Comparison of ENCODE assay signal across 9 mouse cellular contexts in the genomic region with DNA sequence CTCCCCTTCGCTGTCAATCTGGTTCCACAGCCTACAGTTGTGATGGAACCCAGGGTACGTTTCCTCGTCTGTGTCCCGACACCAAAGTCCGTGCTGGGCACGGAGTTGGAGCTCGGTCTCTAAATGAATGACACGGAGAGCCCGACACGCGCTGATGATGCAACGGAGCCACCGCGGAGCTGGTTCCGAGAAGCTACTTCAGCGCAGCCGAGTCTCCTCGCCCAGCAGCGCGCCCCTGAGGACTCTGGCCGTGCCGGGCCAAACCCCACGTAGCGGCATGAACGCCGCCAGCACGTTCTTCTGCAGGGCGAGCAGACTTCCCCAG. TPM values are rescaled to one million over a fixed set of nuclear protein-coding genes. Genes with fewer than 3 reads are reported as not detected.
A peak's percentile ranks its signal among the peaks of the same experiment; 100 is the strongest.
DNase-seq lines count a peak whose midpoint lies in the region; ATAC-seq lines count a peak whose summit lies in the region.
"Had no signal": no experiment of that assay in that cellular context is flagged by ENCODE, and none has a peak within 500 bp of the region (broad histone marks: within the 10 kb centered on the region; RNA-seq: fewer than 3 reads in every experiment).

No protein-coding gene starts in this region.

- no peaks in the 10 kb centered on the region for H3K27me3 ChIP-seq in kidney, embryonic 16.5 days (ENCODE audit: insufficient read depth, low read length)
- H3K27me3 ChIP-seq in embryonic facial prominence, embryonic 10.5 days (replicated peaks; ENCODE audit: low read depth, poor library complexity, severe bottlenecking), result no peaks in the 10 kb centered on the region
- H3K27me3 ChIP-seq in midbrain, embryonic 16.5 days (ENCODE audit: control insufficient read depth, insufficient read depth, low read depth, low read length), result 0 out of 2 replicates have a peak, but pooled peaks cover 4% of the 10 kb centered on the region

- no peak for DNase-seq in kidney, postnatal 10 days
- DNase-seq in embryonic facial prominence, embryonic 10.5 days (ENCODE audit: low spot score), result no peak
- DNase-seq in right cerebral cortex, postnatal 4 days, result no peak
- DNase-seq in left cerebral cortex, postnatal 10 days (ENCODE audit: extremely low spot score in 1 of 2, low spot score in 2 of 2), result no peak
- no peak for DNase-seq in layer of hippocampus, adult 18-20 months (ENCODE audit: low spot score in 2 of 2)

- no peaks in the 10 kb centered on the region for H3K36me3 ChIP-seq in kidney, embryonic 16.5 days (ENCODE audit: insufficient read depth, low read length)
- peaks cover 9% of the 10 kb centered on the region for H3K36me3 ChIP-seq in embryonic facial prominence, embryonic 10.5 days (replicated peaks)
- H3K36me3 ChIP-seq in midbrain, embryonic 16.5 days (ENCODE audit: control insufficient read depth, insufficient read depth, low read length), result no peaks in the 10 kb centered on the region

- H3K9me3 ChIP-seq in kidney, embryonic 16.5 days (ENCODE audit: low read length), result no peaks in the 10 kb centered on the region
- H3K9me3 ChIP-seq in embryonic facial prominence, embryonic 10.5 days, result no peaks in the 10 kb centered on the region
- no peaks in the 10 kb centered on the region for H3K9me3 ChIP-seq in midbrain, embryonic 16.5 days (replicated peaks; ENCODE audit: control insufficient read depth, low read length, poor library complexity, severe bottlenecking)

- ATAC-seq in kidney, embryonic 16.5 days (ENCODE audit: low FRiP score, low TSS enrichment), result no peak
- peak; percentile 33 for ATAC-seq in inflammation-experienced regulatory T-cells, adult 6 months
- ATAC-seq in midbrain, embryonic 16.5 days, result no peak; the same call in 1 of the 2 replicates

- H3K27ac ChIP-seq in kidney, embryonic 16.5 days (ENCODE audit: low read length), result peak overlapping the region; percentile 73; the same call in 1 of the 2 replicates
- H3K27ac ChIP-seq in embryonic facial prominence, embryonic 10.5 days (replicated peaks), result peak overlapping the region; percentile 96
- peak overlapping the region; percentile 67 for H3K27ac ChIP-seq in midbrain, embryonic 16.5 days (ENCODE audit: low read length)

- H3K4me2 ChIP-seq in kidney, embryonic 16.5 days (replicated peaks; ENCODE audit: low read depth, low read length), result peak overlapping the region; percentile 93
- peak overlapping the region; percentile 83 for H3K4me2 ChIP-seq in midbrain, embryonic 16.5 days (ENCODE audit: low read length)

- peak overlapping the region; percentile 94 for H3K9ac ChIP-seq in kidney, embryonic 16.5 days (replicated peaks; ENCODE audit: low read length)
- H3K9ac ChIP-seq in midbrain, embryonic 16.5 days (ENCODE audit: low read depth, low read length), result peak overlapping the region; percentile 89

- WGBS in kidney, embryonic 16.5 days, result under 1% methylated on average over 28 of the region's 28 CpGs
- under 1% methylated on average over 28 of the region's 28 CpGs for WGBS in embryonic facial prominence, embryonic 10.5 days
- 0% methylated on average over 28 of the region's 28 CpGs for WGBS in midbrain, embryonic 16.5 days

- peaks cover 13% of the 10 kb centered on the region for H3K4me1 ChIP-seq in kidney, embryonic 16.5 days (ENCODE audit: insufficient read depth, low read length)
- peaks cover 37% of the 10 kb centered on the region for H3K4me1 ChIP-seq in embryonic facial prominence, embryonic 10.5 days
- H3K4me1 ChIP-seq in midbrain, embryonic 16.5 days (ENCODE audit: control insufficient read depth, insufficient read depth, low read length), result peaks cover 18% of the 10 kb centered on the region

- H3K4me3 ChIP-seq in kidney, embryonic 16.5 days (ENCODE audit: low read length), result peak overlapping the region; percentile 100
- H3K4me3 ChIP-seq in embryonic facial prominence, embryonic 10.5 days, result peak overlapping the region; percentile 91
- peak overlapping the region; percentile 84 for H3K4me3 ChIP-seq in midbrain, embryonic 16.5 days (ENCODE audit: low read depth, low read length)

- intact Hi-C loops in left cerebral cortex, postnatal 10 days (cut with DNase I), result no loop called here

RNA-seq across cellular contexts. Expression of gene Farsb, which starts 0.3 kb away (rescaled TPM):
- 133 and 136 TPM in 2 replicates for polyA plus RNA-seq in kidney, embryonic 16.5 days (2015; fragmentation: Nextera tagmentation; extraction: Ambion mirVana)
- 152 and 155 TPM in 2 replicates for polyA plus RNA-seq in embryonic facial prominence, embryonic 10.5 days (2016; fragmentation: Nextera tagmentation; extraction: Ambion mirVana)
- polyA plus RNA-seq in inflammation-experienced regulatory T-cells, adult 6 months (2017; shearing (Covaris generic)), result 10 to 100 TPM; 62.2 to 73.8 (median 68.2) TPM
- 160 and 163 TPM in 2 replicates for polyA plus RNA-seq in midbrain, embryonic 16.5 days (2015; fragmentation: Nextera tagmentation; extraction: Ambion mirVana)
- 10 to 100 TPM; 74.2 to 74.8 TPM for total RNA-seq in left cerebral cortex, postnatal 10 days (2021)
- 10 to 100 TPM; 63.3 to 68.2 TPM for total RNA-seq in layer of hippocampus, adult 18-20 months (2021)

RNA-seq across cellular contexts. Expression of gene Mogat1, which starts 22.4 kb away (rescaled TPM):
- 0.39 and 0.46 TPM in 2 replicates for polyA plus RNA-seq in kidney, embryonic 16.5 days (2015; fragmentation: Nextera tagmentation; extraction: Ambion mirVana)
- 0.45 and 0.91 TPM in 2 replicates for polyA plus RNA-seq in embryonic facial prominence, embryonic 10.5 days (2016; fragmentation: Nextera tagmentation; extraction: Ambion mirVana)
- not detected for polyA plus RNA-seq in inflammation-experienced regulatory T-cells, adult 6 months (2017; shearing (Covaris generic))
- 0.43 TPM in 1 of 2 replicates, not detected in the other for polyA plus RNA-seq in midbrain, embryonic 16.5 days (2015; fragmentation: Nextera tagmentation; extraction: Ambion mirVana)
- not detected for total RNA-seq in left cerebral cortex, postnatal 10 days (2021)
- total RNA-seq in layer of hippocampus, adult 18-20 months (2021), result 1 to 10 TPM in 1 of 2 experiments, under 1 TPM in 1; 0.69 to 1.4 TPM
- total RNA-seq: left cerebral cortex, postnatal 4 days had no signal

RNA-seq across cellular contexts. Expression of gene BC035947, which starts 23.6 kb away (rescaled TPM):
- polyA plus RNA-seq in kidney, embryonic 16.5 days (2015; fragmentation: Nextera tagmentation; extraction: Ambion mirVana), result 1.5 and 1.8 TPM in 2 replicates
- polyA plus RNA-seq in embryonic facial prominence, embryonic 10.5 days (2016; fragmentation: Nextera tagmentation; extraction: Ambion mirVana), result 0.20 and 0.54 TPM in 2 replicates
- polyA plus RNA-seq in inflammation-experienced regulatory T-cells, adult 6 months (2017; shearing (Covaris generic)), result not detected
- 1.5 and 1.6 TPM in 2 replicates for polyA plus RNA-seq in midbrain, embryonic 16.5 days (2015; fragmentation: Nextera tagmentation; extraction: Ambion mirVana)
- total RNA-seq in left cerebral cortex, postnatal 10 days (2021), result under 1 TPM; 0.11 to 0.28 TPM
- total RNA-seq in layer of hippocampus, adult 18-20 months (2021), result 1 to 10 TPM; 1.0 to 1.2 TPM
